Mouse (Mus musculus): ENCODE data around the gene Camkv.

The Camkv gene

DNA sequence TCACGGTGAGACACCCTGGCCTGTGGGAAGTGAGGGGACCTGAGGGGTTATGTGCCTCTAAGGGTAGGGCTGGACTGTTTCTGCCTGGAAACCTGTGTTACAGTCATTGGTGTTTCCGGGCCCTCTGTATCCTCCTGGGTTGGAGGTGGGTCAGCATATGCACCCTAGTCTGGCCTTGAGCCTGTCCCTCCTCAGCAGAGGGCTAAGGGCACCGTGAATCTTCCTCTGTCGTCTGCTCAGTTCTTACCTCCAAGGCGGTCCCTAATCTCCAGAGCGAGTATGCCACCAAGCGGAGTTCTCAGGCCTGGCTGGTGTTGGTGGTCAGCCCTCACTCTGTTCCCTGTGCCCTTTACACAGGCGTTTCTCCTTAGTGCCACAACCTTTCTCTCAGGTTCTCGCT is 27.4 kb downstream of the Camkv start:
- ChIA-PET POLR2A (interaction anchor here (0.6 to 5.6 kb wide), 20 partner anchors 9 to 117 kb away, joined by 3 to 46 read pairs (median 6); partner anchors contain the start of genes Amigo3 (in 2 of the 4), Inka1 (in 2 of the 4), Ip6k1 (in 2 of the 4) and Mst1r (in 1 of the 4)), CTCF (interaction anchor here (0.6 to 5.3 kb wide), 18 partner anchors 9 to 166 kb away, joined by 3 to 88 read pairs (median 7); partner anchors contain the start of genes Amigo3 (in 1 of the 4), Inka1 (in 1 of the 4) and Mst1r (in 1 of the 4))

DNA sequence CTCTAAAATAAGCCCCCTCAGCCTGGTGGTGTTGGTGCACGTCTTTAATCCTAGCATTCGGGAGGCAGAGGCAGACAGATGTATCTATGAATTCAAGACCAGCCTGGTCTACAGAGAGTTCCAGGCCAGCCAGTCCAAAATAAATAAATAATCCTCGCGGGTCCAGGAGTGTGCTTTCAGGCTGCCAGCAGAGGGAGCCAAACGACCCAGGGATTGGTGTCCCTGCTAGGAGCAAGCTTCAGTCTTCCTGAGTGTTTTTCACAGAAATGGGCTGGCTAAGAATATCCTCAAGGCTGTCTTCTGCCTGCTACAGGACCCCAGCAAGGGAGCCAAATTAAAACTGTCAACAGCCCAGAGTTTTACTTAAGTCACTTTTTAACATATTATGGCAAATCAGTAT is 28.2 kb downstream of the Camkv start:
- POLR2A ChIA-PET = interaction anchor here in 3 of 4 experiments (0.6 to 5.6 kb wide), 21 partner anchors 8 to 681 kb away, joined by 3 to 46 read pairs (median 4); partner anchors contain the start of genes Amigo3 (in 2 of the 3), Inka1 (in 2 of the 3), Traip (in 2 of the 3) and Gm20661 (in 1 of the 3)
- CTCF ChIA-PET = interaction anchor here (0.5 to 5.3 kb wide), 50 partner anchors 8 to 1149 kb away, joined by 3 to 88 read pairs (median 4); partner anchors contain the start of genes Inka1 (in 4 of the 4), Amigo3 (in 2 of the 4), Cdhr4 (in 1 of the 4) and Gm20661 (in 1 of the 4)

DNA sequence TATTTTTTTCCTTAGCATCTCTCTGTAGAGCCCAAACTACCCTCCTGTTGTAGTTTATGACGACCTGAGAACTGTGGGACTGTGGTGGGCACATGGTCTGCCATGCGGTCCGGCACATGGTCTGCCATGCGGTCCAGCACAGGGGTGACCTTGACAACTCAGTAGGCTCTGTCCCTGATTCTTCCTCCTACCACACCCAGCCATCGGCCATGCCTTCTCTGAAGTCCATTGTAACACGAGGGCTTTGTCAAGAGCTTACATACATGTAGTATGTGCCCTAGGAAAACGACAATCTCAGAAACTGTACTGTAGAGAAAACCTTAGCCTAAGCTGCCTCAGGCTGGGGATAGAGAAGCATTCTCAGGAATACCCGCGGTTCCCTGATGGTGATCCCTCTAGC is 29.2 kb downstream of the Camkv start:
- CTCF ChIA-PET = interaction anchor here in 3 of 4 experiments (1.2 to 5.3 kb wide), 9 partner anchors 21 to 246 kb away, joined by 4 to 88 read pairs (median 7); partner anchors contain the start of genes Inka1 (in 1 of the 3) and Mst1r (in 1 of the 3)
- POLR2A ChIA-PET = interaction anchor here in 3 of 4 experiments (0.6 to 4.7 kb wide), 11 partner anchors 13 to 131 kb away, joined by 3 to 46 read pairs (median 4); partner anchors contain the start of genes Inka1 (in 3 of the 3), Amigo3 (in 2 of the 3), Gmppb (in 1 of the 3) and Traip (in 1 of the 3)

DNA sequence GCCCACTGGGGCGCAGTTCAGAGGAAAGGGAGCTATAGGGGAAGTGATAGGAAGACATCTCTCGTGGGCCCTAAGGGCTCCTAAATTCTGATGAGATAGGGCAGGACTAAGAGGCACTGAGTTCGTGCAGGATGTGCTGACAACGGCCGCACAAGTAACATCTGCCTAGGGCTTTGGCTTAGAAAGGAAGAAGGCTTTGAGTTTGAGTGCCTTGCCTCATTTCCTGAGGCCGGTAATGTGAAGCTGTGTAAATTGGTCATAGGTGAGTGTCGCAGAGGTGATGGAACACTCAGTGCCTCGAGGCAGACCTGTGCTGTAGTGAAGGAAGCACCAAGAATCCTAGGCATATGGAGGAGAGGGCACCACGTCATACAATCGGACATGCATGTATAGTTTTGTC is 31.2 kb downstream of the Camkv start:
- ChIA-PET CTCF (interaction anchor here in 3 of 4 experiments (0.9 to 1.3 kb wide), 3 partner anchors 19 to 44 kb away, joined by 3 read pairs; partner anchors contain the start of gene Inka1 (in 2 of the 3)), POLR2A (interaction anchor here in 2 of 4 experiments (0.8 to 2.1 kb wide), 6 partner anchors 9 to 87 kb away, joined by 3 to 6 read pairs (median 3); partner anchors contain the start of genes Amigo3 (in 1 of the 2) and Ip6k1 (in 1 of the 2))

DNA sequence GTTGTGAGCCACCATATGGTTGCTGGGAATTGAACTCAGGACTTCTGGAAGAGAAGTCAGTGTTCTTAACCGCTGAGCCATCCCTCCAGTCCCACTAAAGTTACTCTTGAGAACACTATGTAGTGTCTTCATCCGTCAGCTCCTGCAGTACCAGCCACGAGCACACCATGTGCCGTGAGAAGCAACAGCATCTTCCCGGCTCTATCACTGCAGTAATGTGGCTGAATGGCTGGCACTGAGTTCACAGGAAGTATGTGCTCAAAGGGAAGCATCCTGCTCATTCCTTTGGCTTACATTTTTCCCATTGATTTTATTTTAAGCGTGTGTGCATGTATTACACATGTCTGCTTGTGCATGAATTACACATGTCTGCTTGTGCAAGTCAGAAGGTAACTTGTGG is 32.0 kb downstream of the Camkv start:
- POLR2A ChIA-PET = interaction anchor here in 2 of 4 experiments (0.8 to 2.1 kb wide), 5 partner anchors 10 to 86 kb away, joined by 3 to 9 read pairs (median 6); partner anchors contain the start of genes Ip6k1 (in 2 of the 2) and Amigo3 (in 1 of the 2)
- CTCF ChIA-PET = interaction anchor here in 3 of 4 experiments (0.8 to 1.1 kb wide), 3 partner anchors 18 to 100 kb away, joined by 3 to 4 read pairs (median 3); partner anchors contain the start of gene Inka1 (in 1 of the 3)

DNA sequence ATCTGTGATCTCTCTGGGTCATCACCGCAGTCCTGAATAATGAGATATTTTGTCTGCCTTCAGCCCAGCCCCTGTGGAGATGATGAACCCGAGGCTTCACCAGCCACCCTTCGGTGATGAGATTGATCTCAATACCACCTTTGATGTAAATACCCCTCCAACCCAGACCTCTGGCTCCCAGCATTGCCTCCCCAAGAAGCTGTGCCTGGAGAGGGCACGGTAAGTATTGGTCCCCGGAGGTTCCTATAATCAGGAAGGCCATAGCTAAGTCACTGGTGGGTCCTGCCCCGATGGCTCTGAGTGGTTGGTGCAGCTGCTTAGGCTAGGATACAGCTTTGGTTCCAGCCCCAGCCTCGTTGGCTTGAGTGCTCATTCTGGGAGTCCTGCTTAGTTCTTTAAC is 33.1 kb downstream of the Camkv start:
- ChIA-PET POLR2A (interaction anchor here in 2 of 4 experiments (1.0 to 2.1 kb wide), 5 partner anchors 13 to 38 kb away, joined by 3 to 9 read pairs (median 6); partner anchors contain the start of genes Ip6k1 (in 2 of the 2) and Inka1 (in 1 of the 2)), CTCF (interaction anchor here in 2 of 4 experiments (0.6 to 1.1 kb wide), 2 partner anchors 14 to 99 kb away, joined by 3 to 4 read pairs; partner anchors contain the start of gene Gm20661 (in 1 of the 2))

DNA sequence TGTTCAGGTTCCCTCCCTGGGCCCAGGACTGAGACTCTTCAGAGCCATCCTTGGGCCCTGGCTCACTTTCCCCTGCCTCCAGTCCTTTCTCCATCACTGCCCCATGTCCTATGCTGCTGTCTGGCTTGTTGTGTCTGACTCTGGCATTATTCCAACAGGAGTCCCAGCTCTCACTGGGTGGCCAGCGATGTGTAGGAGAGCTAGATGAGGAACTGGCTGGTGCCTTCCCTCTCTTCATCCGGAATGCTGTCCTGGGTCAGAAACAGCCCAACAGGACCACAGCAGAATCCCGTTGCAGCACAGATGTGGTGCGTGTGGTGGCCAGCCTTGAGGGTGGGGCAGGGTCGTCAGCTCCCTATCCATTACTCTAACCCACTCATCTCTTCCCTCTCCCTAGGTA is 34.8 kb downstream of the Camkv start:
- POLR2A ChIA-PET = interaction anchor here in 3 of 4 experiments (0.8 to 4.9 kb wide), 16 partner anchors 9 to 114 kb away, joined by 3 to 38 read pairs (median 7); partner anchors contain the start of genes Inka1 (in 3 of the 3), Ip6k1 (in 2 of the 3), Cdhr4 (in 1 of the 3) and Gm20661 (in 1 of the 3)

DNA sequence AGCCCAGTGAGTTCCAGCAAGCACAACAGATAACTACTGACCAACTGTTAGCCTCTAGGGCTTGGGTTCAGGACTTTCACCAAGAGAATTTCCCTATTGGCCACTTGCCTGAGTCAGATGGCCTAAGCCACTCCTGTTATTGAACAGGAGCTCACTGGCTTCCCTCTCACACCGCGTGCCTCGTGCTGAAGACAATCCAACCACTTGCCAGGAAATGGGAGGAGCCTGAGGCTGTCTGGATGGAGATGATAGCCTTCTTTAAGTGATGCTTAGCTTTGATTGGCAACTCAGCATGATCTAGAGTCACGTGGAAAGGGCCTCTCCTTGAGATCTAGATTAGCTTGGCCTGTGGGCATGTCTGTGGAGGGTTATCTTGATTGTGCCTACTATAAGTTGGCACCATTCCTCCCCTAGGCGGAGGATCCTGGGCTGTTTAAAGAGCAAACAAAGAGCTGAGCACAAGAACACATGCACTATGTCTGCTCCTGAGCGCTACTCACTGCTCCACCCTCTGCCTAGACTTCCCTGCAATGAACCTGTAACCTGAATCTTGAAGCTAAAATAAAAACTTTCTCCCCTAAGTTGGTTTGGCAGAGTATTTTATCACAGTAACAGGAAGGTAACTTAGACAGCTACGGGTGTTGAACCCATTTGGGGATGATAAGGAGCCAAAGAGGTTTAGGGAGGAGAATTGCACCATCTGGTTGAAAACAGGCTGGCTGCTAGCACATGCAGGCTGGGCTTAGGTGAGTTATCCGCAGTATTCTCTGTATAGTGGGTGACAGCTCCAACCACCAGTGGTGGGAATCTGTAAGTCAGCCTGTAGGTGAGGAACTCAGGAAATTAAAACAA is 36.4 kb downstream of the Camkv start:
- CTCF ChIA-PET = interaction anchor here (0.5 to 4.2 kb wide), 25 partner anchors 8 to 262 kb away, joined by 3 to 27 read pairs (median 4); partner anchors contain the start of genes Amigo3 (in 2 of the 4) and Inka1 (in 1 of the 4)
- POLR2A ChIA-PET = interaction anchor here (0.5 to 4.9 kb wide), 41 partner anchors 8 to 169 kb away, joined by 3 to 38 read pairs (median 5); partner anchors contain the start of genes Amigo3 (in 3 of the 4), Inka1 (in 3 of the 4), Ip6k1 (in 3 of the 4) and Gm20661 (in 2 of the 4)

More for the DNA sequence above, 34.8 kb downstream of the Camkv start:
- CTCF ChIA-PET = interaction anchor here in 3 of 4 experiments (0.6 to 4.2 kb wide), 7 partner anchors 9 to 411 kb away, joined by 3 to 27 read pairs (median 6); partner anchors contain the start of genes Amigo3 (in 1 of the 3) and Inka1 (in 1 of the 3)

DNA sequence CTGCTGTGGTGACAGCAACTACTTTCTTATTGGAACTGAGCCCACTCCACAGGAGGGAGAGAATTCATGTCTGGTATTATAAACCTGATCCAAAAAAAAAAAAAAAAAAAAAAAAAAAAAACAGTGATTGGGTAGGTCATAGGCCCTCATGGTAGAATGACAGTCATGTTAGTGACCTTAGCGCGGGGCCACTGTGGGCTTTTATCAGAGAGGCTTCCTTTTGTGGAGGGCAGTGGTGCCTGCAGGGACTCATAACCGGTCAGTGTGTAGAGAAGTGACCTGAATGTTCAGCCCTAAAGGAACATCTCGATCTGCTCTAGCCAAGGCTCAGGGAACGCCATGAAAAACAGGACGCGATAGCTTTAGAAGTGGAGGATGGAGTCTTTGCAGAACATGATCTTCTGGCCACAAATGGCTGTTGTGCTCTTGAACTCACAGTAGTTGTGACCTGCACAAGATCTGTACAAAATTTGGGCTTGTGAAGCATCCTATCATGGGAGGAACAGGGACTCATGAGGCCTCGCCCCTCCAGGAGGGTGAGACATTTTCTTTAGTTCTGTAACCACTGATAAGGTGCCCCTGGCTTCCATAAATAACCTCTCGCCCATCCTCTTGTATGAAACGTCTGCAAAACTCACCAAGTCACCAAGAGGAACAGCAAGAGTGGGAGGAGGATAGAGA is 39.2 kb downstream of the Camkv start:
- POLR2A ChIA-PET = interaction anchor here in 3 of 4 experiments (0.7 to 2.5 kb wide), 8 partner anchors 10 to 103 kb away, joined by 3 to 18 read pairs (median 4); partner anchors contain the start of genes Inka1 (in 2 of the 3) and Ip6k1 (in 1 of the 3)
- CTCF ChIA-PET = interaction anchor here in 2 of 4 experiments (0.6 to 1.5 kb wide), 3 partner anchors 11 to 330 kb away, joined by 3 to 6 read pairs (median 3); partner anchors contain the start of gene Inka1 (in 1 of the 2)

DNA sequence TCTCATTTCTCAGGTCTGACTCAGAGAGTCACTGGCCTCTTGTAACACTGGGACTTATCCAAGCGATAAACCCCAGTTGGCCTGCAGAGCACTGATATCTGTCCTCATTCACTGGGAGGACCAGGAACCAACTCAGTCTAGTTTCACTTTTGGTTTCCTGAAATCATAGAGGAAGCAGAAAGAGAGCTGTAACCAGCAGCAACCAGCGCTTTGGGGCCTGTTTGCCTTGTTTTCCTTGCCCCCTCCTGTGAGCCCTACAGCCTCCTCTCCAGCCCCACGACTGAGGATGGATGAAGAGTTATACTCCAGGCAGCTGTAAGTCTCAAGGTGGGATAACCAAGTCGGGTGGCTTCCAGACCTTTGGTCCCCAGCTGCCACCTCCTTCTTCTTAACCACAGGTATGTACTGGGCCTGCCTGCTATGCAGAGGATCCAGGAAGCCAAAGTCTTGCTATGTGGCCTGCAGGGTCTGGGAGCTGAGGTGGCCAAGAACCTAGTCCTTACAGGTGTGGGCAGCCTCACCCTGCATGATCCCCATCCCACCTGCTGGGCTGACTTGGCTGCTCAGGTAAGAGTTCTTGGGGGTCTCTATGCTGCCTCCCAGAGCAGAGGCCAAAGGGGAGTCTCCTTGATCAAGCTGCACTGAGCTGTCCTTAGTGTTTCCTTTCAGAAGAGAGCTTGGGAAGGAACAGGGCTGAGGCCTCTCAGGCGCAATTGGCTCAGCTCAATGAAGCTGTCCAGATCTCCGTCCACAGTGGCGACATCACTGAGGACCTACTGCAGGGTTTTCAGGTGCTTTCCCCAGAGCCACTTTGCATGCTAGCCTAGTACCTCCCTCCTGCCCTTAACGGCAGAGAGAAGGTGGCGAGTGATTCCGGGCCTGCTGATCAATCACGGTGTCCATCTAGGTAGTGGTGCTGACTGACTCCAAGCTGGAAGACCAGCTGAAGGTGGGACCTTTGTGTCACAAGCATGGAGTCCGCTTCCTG is 40.2 kb downstream of the Camkv start, which contains the start of gene Uba7:
Uba7 (plus strand) TSS at position 107 of the 988 bp plus-strand sequence.
- POLR2A ChIA-PET = interaction anchor here in 3 of 4 experiments (0.6 to 2.5 kb wide), 17 partner anchors 9 to 192 kb away, joined by 3 to 18 read pairs (median 4); partner anchors contain the start of genes Inka1 (in 3 of the 3), Ip6k1 (in 2 of the 3), Amigo3 (in 1 of the 3) and Cdhr4 (in 1 of the 3)

DNA sequence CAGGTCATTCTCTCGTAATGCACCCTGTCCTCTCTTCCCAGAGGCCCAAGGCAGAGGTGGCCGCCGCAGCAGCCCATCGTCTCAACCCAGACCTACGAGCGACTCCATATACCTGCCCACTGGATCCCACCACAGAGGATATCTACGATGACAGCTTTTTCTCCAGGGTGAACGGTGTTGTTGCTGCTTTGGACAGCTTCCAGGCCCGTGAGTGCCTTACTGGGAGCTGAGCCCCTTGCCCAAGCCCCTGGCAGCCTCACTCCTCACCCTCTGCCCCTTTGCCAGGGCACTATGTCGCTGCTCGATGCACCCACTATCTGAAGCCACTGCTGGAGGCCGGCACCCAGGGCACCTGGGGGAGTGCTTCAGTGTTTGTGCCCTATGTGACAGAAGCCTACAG is 43.3 kb downstream of the Camkv start:
- POLR2A ChIA-PET = interaction anchor here in 2 of 4 experiments (0.6 to 1.5 kb wide), 2 partner anchors 16 to 390 kb away, joined by 4 read pairs; no protein-coding TSS in a partner anchor

More for the DNA sequence above, 40.2 kb downstream of the Camkv start, which contains the start of gene Uba7:
- CTCF ChIA-PET = interaction anchor here in 3 of 4 experiments (0.6 to 1.6 kb wide), 13 partner anchors 10 to 91 kb away, joined by 3 to 6 read pairs (median 3); partner anchors contain the start of gene Inka1 (in 2 of the 3)

DNA sequence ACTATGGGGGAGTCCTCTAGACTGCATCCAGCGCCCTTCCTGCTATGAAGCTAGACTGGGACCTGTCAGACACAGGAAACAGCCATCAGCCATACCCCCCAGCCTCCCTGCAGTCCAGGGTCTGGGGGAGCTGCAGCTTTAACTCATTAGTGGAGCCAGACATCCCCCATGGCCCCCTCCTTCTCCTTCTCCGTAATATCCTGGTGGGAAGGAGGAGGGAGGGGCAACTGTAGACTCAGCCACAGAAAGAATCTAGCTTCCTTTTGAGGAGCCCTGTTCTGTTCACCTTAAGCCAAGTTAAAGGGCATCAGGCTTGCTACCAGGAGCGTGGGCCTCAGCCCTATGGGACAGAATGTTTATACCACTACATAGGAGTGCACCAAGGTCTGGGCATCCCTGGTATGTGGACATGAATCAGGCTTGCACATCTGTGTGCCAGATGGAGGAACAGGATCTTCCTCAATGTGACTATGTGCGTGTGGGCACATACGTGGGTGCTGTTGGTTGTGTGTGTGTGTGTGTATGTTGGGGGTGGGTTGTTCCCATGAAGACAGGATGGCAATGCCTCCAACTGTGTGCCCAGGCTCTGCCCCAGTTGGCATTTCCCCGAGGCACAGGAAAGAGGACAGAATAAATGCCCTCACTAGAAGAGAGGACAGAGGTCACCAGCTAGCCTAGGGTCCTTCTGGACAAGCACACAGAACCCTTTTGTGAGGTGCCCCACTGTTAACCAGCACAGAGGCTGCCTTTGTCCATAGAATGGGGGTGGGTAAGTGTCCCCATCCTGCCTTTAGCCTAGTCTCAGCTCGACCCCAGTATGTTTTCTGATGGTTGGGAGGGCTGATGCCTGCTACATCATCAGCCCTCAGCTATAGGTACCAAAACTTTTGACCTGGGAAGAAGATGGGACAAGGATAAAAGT is 46.5 kb downstream of the Camkv start:
- CTCF ChIA-PET = interaction anchor here in 3 of 4 experiments (0.8 to 2.2 kb wide), 12 partner anchors 10 to 155 kb away, joined by 3 to 7 read pairs (median 4); partner anchors contain the start of gene Amigo3 (in 1 of the 3)
- POLR2A ChIA-PET = interaction anchor here in 3 of 4 experiments (0.5 to 4.7 kb wide), 22 partner anchors 8 to 338 kb away, joined by 3 to 31 read pairs (median 4); partner anchors contain the start of genes Cdhr4 (in 2 of the 3) and Ip6k1 (in 1 of the 3)

More for the DNA sequence above, 43.3 kb downstream of the Camkv start:
- CTCF ChIA-PET = no interaction called here

DNA sequence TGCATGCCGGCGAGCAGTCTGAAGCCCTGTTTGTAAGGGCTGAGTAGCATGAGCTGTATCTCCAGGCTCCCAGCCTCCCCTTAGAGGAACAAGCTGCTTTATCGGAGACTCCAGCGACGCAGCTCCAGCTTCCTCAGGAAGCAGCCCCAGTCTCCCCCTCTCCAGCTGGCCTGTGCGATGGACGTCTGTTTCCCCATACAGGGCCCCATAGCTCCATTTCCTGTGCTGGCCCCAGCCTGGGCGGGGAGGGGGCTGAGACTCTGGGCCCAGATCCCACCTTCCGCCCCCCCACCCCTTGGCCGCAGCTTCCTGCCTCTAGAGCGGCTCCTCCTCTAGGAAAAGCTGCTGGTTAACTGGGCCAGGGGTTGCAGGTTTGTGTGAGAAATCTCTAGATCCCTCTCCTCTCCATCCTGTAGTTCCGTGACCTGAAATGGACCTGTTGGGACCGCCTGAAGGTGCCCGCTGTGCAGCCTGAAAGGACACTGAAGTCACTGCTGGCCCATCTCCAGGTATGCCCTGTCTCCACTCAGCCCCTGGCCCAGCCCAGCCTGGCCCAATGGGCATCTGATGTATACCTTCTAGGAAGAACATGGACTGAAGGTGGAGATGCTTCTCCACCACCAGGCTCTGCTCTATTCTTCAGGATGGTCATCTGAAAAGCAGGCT is 47.3 kb downstream of the Camkv start, which contains the start of gene Gm20661:
Gm20661 (plus strand) TSS at position 378 of the 666 bp plus-strand sequence.
- POLR2A ChIA-PET = interaction anchor here in 3 of 4 experiments (0.6 to 4.7 kb wide), 17 partner anchors 9 to 546 kb away, joined by 3 to 31 read pairs (median 4); partner anchors contain the start of genes Cdhr4 (in 2 of the 3) and Ip6k1 (in 1 of the 3)
- CTCF ChIA-PET = interaction anchor here (0.5 to 2.2 kb wide), 14 partner anchors 13 to 82 kb away, joined by 3 to 7 read pairs (median 4); partner anchors contain the start of genes Amigo3 (in 1 of the 4) and Ip6k1 (in 1 of the 4)
